Mouse (Mus musculus): ENCODE data around the gene Ppp3ca. TPM values are rescaled to one million over a fixed set of nuclear protein-coding genes. Genes with fewer than 3 reads are reported as not detected.

The Ppp3ca gene
- total RNA-seq, 4 experiments from 2014 or later = 870 to 989 (median 929) TPM

DNA sequence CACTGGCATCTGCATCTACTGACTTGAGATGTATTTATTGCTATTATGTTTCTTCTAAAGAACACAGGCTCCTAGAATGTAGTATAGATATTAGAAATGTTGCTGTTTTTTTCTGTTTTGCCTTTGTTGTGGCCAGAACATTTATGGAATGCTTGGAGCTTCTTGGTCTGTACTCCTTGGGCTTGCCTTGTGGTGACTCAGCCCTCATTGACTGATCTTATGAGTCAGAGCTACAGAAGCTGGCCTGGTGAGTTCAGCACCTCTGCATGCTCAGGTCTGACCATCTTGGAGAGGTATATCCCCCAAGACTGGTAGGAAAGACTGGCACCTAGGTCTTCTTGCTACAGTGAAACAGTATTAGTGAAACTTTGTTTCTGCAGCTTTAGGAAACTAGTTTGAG lies 52.6 kb downstream of the Ppp3ca start:
- no peak for DNase-seq (ENCODE audit: low spot score in 2 of 2)

DNA sequence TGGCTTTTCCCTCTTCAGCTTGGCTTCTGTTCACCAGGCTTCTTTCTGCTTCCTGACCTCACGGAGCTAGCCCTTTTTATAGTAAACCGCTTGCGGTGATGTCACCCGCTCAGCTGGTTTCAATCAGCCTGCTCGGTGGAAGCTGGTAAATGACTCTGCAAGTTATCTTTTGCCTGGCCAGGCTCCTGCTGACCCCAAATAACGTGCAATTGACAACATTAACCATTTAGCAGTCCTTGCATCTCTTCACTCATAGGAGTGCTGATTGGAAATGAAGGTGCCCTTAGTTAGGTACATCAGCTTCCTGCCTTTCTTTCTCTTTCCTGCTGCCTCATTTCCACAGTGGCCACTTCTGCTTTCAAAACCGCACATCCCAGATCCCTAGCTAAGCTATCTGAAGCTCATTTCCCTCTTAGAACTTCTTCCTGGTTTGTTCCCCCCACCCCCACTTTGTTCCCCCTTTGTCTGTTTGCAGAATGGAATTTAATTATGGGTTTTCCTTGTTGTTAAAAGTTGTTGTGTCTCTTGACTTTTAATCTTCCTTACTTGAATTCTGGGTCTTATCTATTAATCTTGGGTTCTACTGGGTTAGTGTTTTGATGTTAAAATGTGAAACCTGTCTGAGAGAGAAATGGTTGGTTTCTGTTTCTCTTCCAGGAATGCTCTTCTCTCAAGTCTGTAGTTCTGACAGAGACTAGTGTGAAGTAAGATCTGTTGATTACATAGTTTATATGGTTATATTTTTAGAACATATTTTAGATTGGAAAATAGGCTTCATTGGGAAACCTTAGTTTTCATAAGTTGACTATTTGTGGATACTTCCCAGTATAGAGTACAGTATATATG lies 55.6 kb downstream of the Ppp3ca start:
- DNase-seq (ENCODE audit: low spot score in 2 of 2) = peak in 1 of 2 experiments; percentile 51

DNA sequence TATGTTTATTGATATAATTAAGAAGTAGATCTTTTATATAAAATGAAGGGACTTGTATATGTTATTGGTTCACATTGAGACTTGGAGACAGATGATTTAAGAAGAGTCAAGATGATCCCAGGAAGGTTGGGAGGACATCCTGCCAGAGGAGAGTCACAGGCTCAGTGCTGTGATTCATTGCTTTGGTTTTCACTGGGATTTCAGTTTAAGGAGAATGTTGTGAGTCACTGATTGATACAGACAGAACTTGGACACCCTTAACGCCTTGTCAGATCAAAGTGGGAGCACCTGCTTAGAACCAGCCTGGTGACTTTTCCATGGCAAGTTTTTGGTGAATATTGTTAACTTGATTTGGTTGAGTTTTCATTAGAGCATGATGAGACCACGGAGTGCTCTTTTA lies 58.0 kb downstream of the Ppp3ca start:
- no peak for DNase-seq (ENCODE audit: low spot score in 2 of 2)

DNA sequence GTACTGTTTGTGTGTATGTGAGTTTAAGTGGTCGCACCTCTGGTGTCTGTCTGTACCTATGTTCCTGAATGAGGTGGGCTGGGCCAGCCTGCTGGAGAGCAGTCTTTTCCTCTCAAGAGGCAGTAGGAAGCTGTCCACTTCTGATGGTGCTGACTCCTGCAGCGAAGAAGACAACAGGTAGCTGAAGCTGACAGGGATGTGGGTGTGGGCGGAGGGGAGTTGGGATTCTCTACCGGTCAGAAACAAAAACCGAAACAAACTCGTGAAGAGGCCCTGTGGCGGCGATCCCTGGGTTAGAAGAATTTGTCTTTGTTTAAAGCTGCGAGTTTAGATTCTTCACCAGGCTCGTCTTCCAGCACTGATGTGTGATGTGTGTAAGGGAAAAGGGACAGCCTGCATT lies 60.1 kb downstream of the Ppp3ca start:
- no peak for DNase-seq (ENCODE audit: low spot score in 2 of 2)

DNA sequence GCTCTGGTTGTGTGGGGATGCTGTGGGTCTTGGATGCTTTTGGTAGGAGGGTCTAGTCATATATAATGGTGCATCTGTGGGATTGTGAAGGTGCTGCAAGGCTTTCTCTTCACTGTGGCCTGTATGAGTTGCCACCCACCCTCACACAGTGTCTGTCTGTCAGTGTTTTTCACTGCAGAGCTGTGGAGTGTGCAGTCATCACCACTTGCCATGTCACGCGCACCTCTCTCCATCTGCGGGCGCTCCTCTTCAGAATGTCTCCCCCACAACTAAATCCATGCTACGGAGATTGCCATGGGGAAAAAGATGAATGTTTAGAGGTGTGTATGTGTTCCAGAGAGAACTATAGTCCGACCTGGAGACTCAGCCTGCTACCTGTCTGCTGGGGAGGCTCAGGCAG lies 61.7 kb downstream of the Ppp3ca start:
- DNase-seq (ENCODE audit: low spot score in 2 of 2) = no peak

DNA sequence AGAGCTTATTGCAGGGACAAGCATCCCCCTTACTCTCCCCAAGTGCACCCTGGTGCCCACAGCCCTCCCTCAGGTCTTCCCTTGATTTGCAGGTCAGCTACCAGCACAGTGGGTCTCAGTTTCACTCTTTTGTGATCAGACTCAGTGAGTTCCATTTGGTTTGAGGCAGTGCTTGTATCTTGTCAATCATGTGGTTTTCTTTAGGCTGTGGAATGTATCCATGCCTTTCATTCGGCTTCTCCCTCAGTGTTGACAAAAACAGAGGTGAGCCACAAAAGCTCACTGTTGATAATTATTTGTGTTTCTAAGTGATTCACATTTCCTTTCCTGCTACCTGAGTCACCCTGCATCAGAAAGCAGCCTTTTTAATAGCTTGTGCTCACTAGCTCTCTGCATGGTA lies 66.1 kb downstream of the Ppp3ca start:
- no peak for DNase-seq (ENCODE audit: low spot score in 2 of 2)

DNA sequence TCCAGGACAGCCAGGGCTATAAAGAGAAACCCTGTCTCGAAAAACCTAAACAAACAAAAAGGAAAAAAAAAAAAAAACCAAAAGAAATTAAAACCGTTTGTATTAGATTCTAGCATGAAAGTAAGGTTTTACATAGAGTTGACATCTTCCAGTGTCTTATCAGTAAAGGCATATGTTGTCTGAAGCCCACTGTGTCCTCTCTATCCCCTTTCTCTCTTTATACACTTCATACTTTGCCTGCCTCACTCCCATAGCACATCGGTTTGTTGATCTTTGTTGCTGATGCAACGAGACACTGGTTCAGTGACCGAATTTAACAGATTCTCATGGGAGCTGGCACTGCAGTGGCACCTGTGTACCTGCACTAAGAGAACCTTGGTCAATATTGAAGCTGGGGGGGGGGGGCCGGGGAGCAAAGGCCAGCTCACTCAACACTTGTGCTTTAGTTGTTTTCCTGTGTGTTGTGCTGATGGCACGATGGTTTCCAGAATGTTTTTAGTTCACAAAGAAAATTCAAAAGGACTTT lies 66.9 kb downstream of the Ppp3ca start:
- DNase-seq (ENCODE audit: low spot score in 2 of 2) = no peak

DNA sequence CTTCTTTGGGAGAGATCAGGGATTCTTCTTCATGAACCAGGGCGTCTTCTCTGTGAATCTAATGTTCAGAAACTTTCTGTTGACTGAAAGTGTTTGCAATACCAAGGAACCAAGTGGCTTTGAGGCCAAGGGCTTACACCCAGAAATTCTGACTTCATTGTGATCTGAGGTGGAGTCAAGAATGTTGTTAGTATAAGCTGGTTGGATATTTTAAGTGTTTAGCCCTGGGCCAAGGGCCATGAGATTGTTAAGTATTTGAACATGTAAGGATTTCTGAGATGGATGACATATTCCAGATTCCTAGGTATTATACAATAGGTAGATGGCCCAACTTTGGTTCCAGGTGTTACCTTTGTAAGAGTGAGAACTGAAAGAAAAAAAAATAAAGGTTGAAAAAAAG lies 68.5 kb downstream of the Ppp3ca start:
- no peak for DNase-seq (ENCODE audit: low spot score in 2 of 2)

DNA sequence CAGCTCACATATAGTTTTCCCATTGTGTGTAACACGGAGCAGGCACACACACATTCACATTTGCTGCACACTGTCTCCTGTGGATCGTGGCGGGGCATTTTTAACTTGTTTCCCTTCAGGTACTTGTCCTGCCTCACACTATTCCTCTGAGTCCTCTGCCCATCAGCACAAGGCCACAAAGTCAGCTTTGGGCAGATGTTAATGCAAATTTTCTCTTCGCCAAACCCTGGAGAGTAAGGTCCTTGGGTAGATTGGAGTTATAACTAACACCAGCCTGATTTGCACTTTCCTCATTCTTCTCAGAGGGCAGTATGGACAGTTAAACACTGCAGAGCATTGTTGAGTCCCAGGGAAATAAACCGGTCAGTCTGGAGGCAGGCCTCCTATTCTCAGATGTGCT lies 69.0 kb downstream of the Ppp3ca start:
- DNase-seq (ENCODE audit: low spot score in 2 of 2) = no peak

DNA sequence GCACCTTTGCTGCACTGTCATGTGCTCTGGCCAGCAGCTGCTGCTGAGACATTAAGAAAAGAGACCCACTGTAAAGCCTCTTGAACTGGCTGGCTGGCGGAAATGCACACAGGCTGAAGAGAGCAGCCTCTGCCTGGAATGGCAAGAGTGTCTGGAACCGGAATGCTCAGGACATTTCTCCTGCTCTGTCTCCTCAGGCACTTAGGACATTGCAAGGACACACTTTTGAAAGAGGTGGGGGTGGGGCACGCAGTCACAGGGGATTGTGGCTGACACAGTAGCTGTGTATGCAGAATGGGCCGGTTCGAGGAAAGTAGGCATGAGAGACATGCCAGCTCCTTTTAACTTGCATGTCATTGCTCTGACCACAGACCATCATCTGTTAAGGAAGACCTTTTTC lies 71.7 kb downstream of the Ppp3ca start:
- DNase-seq (ENCODE audit: low spot score in 2 of 2) = no peak

DNA sequence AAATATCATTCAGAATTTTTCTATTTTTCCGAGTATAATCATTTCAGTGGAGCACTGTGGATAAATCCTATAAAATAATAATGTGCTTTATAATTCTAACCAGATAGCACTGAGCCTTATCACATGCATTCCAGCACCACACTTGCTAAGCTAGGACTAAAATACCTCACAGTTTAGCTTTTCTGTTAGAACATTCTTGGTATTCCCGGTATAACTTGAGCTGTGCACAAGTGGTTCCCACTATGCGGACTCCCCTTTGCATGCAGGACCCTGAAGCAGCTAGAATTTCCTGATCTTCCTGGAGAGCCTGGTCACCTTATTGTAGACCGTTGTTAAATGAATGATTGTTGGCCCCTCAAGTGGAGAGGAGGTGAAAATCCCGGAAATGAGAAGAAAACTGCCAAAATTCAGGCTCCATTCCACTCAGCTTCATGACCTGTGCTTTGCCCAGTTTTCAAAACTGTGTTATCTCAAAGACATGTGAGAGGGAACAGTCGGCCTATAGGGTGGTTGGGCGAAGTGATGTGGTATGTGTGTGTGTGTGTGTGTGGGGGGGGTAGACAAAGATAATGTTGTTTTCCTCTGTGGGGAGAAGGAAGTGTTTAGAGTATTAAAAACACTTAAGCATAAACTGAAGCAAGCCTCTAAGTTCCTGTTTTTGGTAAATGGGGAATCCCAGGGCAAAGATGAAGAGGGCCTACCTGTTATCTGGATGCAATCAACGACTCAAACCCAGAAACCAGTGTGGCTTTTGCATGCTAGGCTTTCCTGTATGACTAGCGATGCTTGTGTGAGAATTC lies 72.5 kb downstream of the Ppp3ca start:
- DNase-seq (ENCODE audit: low spot score in 2 of 2) = no peak

DNA sequence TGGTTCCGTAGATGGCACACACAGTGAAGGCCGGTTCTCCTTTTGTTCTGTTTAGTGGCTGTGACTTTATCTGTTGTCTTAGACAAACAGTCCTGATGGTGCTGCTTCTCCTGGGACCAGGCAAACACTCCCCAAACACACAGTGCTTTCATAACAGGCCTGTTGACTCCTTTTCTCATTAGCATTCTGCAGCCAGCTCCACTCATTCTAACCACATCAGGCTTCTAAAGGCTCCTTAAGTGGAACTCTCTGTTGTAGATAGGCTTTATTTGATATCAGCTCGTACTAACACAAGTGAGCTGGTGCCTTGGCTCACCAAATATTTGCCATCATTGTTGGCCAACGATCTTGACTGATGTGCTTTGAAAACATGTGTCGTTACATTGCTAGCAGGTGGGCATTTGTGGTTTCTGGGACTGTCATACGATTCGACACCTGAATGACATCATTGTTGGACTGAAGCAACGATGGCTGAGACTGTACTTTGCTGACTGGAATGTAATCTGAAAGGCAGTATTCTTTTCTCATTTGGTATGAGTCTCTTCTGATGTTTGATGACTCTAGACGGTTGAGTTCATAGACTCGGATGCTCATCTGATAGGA lies 74.5 kb downstream of the Ppp3ca start:
- no peak for DNase-seq (ENCODE audit: low spot score in 2 of 2)

DNA sequence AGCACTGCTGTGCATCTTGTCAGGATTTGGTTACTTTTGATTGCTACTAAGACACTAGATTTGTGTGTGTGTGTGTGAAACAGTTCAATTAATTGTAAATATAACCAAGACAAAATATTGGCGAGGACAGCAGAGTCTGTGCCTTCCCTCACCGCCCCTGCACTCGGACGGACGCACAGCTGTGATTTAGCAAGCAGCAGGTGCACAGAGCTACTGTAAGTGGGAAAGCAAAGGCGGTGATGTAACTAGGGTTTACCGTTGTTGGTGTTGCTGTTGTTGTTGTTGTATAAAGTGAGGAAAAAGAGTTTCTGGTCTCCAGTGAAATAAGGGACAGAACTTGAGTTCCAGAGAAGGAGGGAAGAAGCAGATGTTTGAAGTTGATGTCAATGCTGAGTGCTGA lies 75.5 kb downstream of the Ppp3ca start:
- no peak for DNase-seq (ENCODE audit: low spot score in 2 of 2)

DNA sequence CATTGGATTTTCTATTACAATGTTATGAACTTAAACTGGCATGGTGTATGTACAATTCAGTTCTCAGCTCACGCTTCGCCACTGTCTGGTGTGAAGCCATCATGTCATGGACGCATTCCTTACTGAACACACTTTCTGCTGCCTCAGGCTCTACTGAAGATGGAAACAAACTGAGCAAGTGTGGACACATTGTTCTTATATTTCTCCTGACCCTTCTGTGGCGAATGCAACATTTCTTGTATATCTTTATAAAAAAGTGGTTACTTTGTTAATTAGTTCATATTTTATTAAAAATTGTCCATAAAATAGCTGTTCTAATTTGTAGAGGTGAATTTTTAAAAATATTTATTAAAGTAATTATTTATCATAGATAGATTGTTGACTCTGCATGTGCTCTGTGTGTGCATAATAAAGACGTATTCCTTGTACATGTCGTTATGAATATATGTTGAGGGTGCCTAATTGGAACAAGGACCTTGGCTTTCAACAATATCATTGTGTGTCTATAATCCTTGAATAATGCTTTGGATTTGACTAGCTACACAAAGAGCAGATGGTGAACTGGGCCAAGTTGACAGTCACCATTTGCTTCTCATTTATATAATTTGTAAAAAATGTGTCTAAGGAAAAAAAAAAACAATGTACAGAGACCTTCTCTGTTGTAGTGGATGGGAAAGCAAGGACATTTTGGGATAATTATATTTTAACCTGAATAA lies 79.0 kb downstream of the Ppp3ca start:
- DNase-seq (ENCODE audit: low spot score in 2 of 2) = no peak

DNA sequence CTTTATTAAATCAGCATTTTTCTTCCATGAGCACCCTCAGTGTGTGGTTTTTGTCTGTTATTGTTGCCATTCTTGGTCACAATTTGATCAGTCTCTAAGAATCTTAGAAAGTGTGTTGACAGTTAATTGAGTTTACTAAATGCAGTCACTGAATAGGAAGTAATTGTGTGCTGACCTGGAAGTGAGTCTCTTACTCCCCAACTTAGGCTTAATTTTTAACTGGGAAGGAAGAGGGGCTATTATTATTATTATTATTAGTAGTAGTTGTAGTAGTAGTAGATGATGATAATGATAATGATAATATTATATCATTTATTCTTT lies 79.5 kb downstream of the Ppp3ca start:
- DNase-seq (ENCODE audit: low spot score in 2 of 2) = no peak

DNA sequence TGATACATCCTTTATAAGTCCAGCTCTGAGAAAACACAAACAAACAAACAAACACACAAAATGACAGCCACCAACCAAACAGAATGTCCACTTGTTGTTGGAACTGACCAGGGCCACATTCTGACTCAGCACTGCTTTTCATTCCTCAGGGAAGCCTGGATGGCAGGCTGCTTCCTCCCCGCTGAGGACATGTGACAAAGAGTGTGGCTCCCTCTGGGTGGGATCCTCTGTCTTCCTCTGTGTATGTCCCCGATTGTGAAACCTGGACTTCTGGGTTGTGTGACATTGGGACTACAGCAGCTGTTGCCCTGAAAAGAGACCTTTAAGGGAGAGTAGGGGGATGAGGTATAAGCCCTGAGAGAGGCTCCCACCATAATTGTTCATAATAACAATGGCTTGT lies 80.0 kb downstream of the Ppp3ca start:
- DNase-seq (ENCODE audit: low spot score in 2 of 2) = no peak

DNA sequence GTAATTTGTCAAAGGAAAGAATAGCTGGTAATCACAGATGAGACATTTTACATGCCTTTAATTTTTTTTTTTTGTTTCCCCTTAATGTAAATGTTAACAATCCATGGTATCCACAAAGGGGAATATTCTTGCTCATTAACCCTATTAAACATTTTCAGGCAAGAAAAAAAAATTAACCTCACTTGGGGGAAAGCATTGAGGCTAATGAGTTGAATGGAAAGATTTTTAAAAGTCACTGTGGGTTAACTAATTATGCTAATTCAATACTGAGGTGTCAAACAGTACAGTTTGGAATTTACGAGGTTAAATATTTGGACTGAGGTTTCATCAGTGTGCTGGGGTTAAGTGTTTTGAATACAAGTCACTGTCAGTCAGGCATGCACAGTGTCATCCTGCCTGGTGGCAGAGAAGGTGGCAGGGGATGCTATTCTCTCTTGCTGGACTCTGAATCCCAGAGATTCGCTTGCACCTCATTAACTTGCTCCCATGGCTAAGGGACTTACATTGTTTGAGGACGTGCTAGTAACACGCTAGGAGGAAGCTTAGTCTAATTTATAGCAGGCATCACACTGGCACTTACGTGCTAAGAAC lies 82.3 kb downstream of the Ppp3ca start:
- no peak for DNase-seq (ENCODE audit: low spot score in 2 of 2)

DNA sequence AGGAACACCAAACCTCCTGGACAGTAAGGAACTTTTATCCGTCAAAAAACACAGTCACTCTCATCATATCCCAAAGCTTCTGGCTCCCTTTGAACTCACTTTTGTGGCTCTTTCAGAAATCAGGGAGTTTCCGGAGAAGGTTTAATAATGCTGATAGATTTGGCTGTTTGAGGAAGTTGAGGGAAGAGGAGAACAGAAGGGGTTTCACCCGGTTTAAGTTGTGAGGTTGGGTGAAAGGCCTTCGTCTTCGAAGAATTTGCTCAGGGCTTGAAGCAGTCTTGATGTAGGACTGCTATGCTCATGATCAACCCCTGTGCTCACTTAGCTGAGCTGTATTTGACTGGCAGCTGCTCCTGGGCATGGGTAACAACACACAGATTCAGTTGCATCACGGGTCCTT lies 86.2 kb downstream of the Ppp3ca start:
- DNase-seq (ENCODE audit: low spot score in 2 of 2) = no peak

DNA sequence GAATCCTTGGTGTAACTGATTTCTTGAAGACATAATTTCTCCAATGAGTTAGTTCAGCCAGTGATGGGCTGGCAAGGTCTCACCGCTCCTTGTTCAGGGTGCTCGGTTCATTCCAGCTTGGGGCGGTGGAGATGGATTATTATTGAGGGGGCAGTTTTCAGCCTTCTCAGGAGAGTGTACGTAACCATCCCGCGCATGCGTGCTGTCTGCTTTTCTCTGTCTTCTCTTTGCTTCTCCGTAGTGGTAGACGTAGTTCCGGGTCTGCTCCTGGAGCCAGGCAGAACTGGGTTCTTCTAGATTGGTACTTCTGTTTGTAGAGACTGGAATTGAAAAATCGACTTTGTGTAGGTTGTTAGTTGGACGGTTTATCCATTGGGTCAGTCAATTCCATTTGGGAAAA lies 89.5 kb downstream of the Ppp3ca start:
- DNase-seq (ENCODE audit: low spot score in 2 of 2) = no peak

DNA sequence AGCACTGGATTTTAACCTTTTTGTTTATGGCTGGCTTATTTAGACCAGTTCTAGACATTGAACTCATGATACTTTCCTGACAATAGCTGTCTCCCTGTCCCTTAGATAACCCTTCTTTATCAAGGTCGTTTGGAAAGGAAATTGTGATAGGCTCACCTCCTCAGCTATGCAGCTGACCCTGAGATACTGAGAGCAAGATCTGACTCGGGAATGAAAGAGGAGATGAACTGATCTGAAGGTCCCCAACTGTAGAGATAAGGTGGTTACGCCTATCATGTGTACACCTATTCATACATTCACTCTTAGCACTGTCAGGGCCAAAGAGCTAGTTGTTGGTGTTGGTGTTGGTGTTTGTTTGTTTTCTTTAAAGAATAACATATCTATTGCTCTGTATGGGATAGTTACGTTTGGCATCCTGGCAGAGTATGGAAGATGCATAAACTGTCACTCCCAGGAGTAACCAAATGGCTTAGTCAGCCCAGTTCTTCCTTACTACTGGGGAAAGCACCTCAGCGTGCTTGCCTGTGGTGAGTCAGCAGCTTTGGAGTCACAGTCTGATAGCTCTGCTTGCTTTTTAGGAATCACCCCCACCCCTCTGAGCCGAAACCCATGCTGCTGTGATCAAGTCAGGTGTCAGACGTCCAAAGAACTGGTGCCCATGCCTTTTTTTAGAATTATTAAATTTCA lies 91.5 kb downstream of the Ppp3ca start:
- DNase-seq (ENCODE audit: low spot score in 2 of 2) = no peak

DNA sequence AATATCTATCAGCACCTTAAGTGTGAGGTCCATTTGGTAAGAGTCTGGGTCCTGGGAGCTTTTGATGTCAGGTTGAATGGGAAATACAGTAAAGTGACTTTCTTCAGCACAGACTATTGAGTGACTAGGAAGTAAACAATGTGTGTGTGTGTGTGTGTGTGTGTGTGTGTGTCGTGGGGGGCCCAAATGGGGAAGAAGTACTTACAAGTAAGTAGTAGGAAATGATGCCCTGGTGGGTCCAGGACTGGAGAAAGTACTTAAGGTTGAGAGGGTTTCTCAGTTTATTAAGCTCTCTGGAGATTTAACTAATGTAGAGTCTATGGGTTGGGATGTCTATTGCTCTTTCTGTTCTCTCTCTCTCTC lies 92.0 kb downstream of the Ppp3ca start:
- no peak for DNase-seq (ENCODE audit: low spot score in 2 of 2)

Measured in left cerebral cortex, adult 8-10 months (tissue).